Mouse (Mus musculus): ENCODE results near the gene Cacna1b. TPM values are rescaled to one million over a fixed set of nuclear protein-coding genes. Genes with fewer than 3 reads are reported as not detected.

Cacna1b gene
- total and polyA plus RNA-seq, 2 experiments = not detected

- DNase-seq (ENCODE audit: extremely low read depth, low read depth, low spot score) = no peak
- 71% methylated on average over 7 of the region's 7 CpGs for WGBS
- no peaks in the 10 kb centered on the region for H3K79me2 ChIP-seq (ENCODE audit: control insufficient read depth, insufficient read depth, low read length)
- H3K4me3 ChIP-seq (ENCODE audit: insufficient read depth, low read depth, low read length) = no peak overlapping the region
- no peak overlapping the region for H3K27ac ChIP-seq (replicated peaks; ENCODE audit: insufficient read depth, low read depth, low read length)
- H3K4me1 ChIP-seq (ENCODE audit: control insufficient read depth, insufficient read depth, low read length) = no peaks in the 10 kb centered on the region
- H3K9ac ChIP-seq (ENCODE audit: low read depth, low read length) = no peak overlapping the region
- H3K36me3 ChIP-seq (ENCODE audit: control insufficient read depth, insufficient read depth, low read length) = no peaks in the 10 kb centered on the region
- no peaks in the 10 kb centered on the region for H3K27me3 ChIP-seq (ENCODE audit: control insufficient read depth, insufficient read depth, low read length)
- TF ChIP-seq POLR2A (IDR thresholded peaks at IDR 0.05; ENCODE audit: extremely low read depth, insufficient read depth, low read length) (no peak), CTCF (IDR thresholded peaks at IDR 0.05; ENCODE audit: low read depth, low read length) (no peak)
Measured at GRCm38 (mm10) chr2:24747878-24748277, 15.1 kb downstream of the Cacna1b start.

GRCm38 (mm10) chr2:24739701-24740100 is 23.3 kb downstream of the Cacna1b start:
- H3K4me3 ChIP-seq (ENCODE audit: insufficient read depth, low read depth, low read length) = no peak overlapping the region

GRCm38 (mm10) chr2:24733157-24733556 is 29.8 kb downstream of the Cacna1b start:
- Histone ChIP-seq H3K9ac (ENCODE audit: low read depth, low read length) (no peak overlapping the region), H3K79me2 (ENCODE audit: control insufficient read depth, insufficient read depth, low read length) (no peaks in the 10 kb centered on the region), H3K27ac (replicated peaks; ENCODE audit: insufficient read depth, low read depth, low read length) (no peak overlapping the region), H3K4me1 (ENCODE audit: control insufficient read depth, insufficient read depth, low read length) (peaks cover 2% of the 10 kb centered on the region; the same call in 1 of the 2 replicates), H3K27me3 (ENCODE audit: control insufficient read depth, insufficient read depth, low read length) (no peaks in the 10 kb centered on the region), H3K36me3 (ENCODE audit: control insufficient read depth, insufficient read depth, low read length) (no peaks in the 10 kb centered on the region), H3K4me3 (ENCODE audit: insufficient read depth, low read depth, low read length) (no peak overlapping the region)
- TF ChIP-seq CTCF (IDR thresholded peaks at IDR 0.05; ENCODE audit: low read depth, low read length) = no peak
- no peak for TF ChIP-seq POLR2A (IDR thresholded peaks at IDR 0.05; ENCODE audit: extremely low read depth, insufficient read depth, low read length)
- WGBS = 10% methylated on average over 4 of the region's 4 CpGs
- DNase-seq (ENCODE audit: extremely low read depth, low read depth, low spot score) = no peak

More at GRCm38 (mm10) chr2:24739701-24740100, 23.3 kb downstream of the Cacna1b start:
- H3K79me2 ChIP-seq (ENCODE audit: control insufficient read depth, insufficient read depth, low read length) = no peaks in the 10 kb centered on the region
- WGBS = 91% methylated on average over 5 of the region's 5 CpGs
- no peak for TF ChIP-seq CTCF (IDR thresholded peaks at IDR 0.05; ENCODE audit: low read depth, low read length)
- TF ChIP-seq POLR2A (IDR thresholded peaks at IDR 0.05; ENCODE audit: extremely low read depth, insufficient read depth, low read length) = no peak
- H3K4me1 ChIP-seq (ENCODE audit: control insufficient read depth, insufficient read depth, low read length) = peaks cover 2% of the 10 kb centered on the region; the same call in 1 of the 2 replicates
- no peak overlapping the region for H3K9ac ChIP-seq (ENCODE audit: low read depth, low read length)
- H3K27ac ChIP-seq (replicated peaks; ENCODE audit: insufficient read depth, low read depth, low read length) = no peak overlapping the region
- H3K27me3 ChIP-seq (ENCODE audit: control insufficient read depth, insufficient read depth, low read length) = no peaks in the 10 kb centered on the region
- H3K36me3 ChIP-seq (ENCODE audit: control insufficient read depth, insufficient read depth, low read length) = no peaks in the 10 kb centered on the region
- no peak for DNase-seq (ENCODE audit: extremely low read depth, low read depth, low spot score)

- Histone ChIP-seq H3K4me1 (ENCODE audit: control insufficient read depth, insufficient read depth, low read length) (no peaks in the 10 kb centered on the region), H3K79me2 (ENCODE audit: control insufficient read depth, insufficient read depth, low read length) (no peaks in the 10 kb centered on the region), H3K27me3 (ENCODE audit: control insufficient read depth, insufficient read depth, low read length) (no peaks in the 10 kb centered on the region), H3K9ac (ENCODE audit: low read depth, low read length) (no peak overlapping the region), H3K27ac (replicated peaks; ENCODE audit: insufficient read depth, low read depth, low read length) (no peak overlapping the region), H3K4me3 (ENCODE audit: insufficient read depth, low read depth, low read length) (no peak overlapping the region), H3K36me3 (ENCODE audit: control insufficient read depth, insufficient read depth, low read length) (no peaks in the 10 kb centered on the region)
- WGBS = 91% methylated on average over 4 of the region's 4 CpGs
- no peak for DNase-seq (ENCODE audit: extremely low read depth, low read depth, low spot score)
- no peak for TF ChIP-seq CTCF (IDR thresholded peaks at IDR 0.05; ENCODE audit: low read depth, low read length)
Measured at GRCm38 (mm10) chr2:24725865-24726264, 37.1 kb downstream of the Cacna1b start.

GRCm38 (mm10) chr2:24719645-24720379 is 43.1 kb downstream of the Cacna1b start:
- no peak overlapping the region for H3K4me3 ChIP-seq (ENCODE audit: insufficient read depth, low read depth, low read length)
- H3K27ac ChIP-seq (replicated peaks; ENCODE audit: insufficient read depth, low read depth, low read length) = no peak overlapping the region
- no peak overlapping the region for H3K9ac ChIP-seq (ENCODE audit: low read depth, low read length)
- 96% methylated on average over 14 of the region's 14 CpGs for WGBS
- no peak for DNase-seq (ENCODE audit: extremely low read depth, low read depth, low spot score)
- H3K79me2 ChIP-seq (ENCODE audit: control insufficient read depth, insufficient read depth, low read length) = no peaks in the 10 kb centered on the region
- no peaks in the 10 kb centered on the region for H3K4me1 ChIP-seq (ENCODE audit: control insufficient read depth, insufficient read depth, low read length)
- TF ChIP-seq CTCF (IDR thresholded peaks at IDR 0.05; ENCODE audit: low read depth, low read length) (no peak), POLR2A (IDR thresholded peaks at IDR 0.05; ENCODE audit: extremely low read depth, insufficient read depth, low read length) (no peak)
- no peaks in the 10 kb centered on the region for H3K36me3 ChIP-seq (ENCODE audit: control insufficient read depth, insufficient read depth, low read length)
- no peaks in the 10 kb centered on the region for H3K27me3 ChIP-seq (ENCODE audit: control insufficient read depth, insufficient read depth, low read length)

GRCm38 (mm10) chr2:24718906-24719305 is 44.0 kb downstream of the Cacna1b start:
- no peak for DNase-seq (ENCODE audit: extremely low read depth, low read depth, low spot score)
- 79% methylated on average over 4 of the region's 4 CpGs for WGBS
- Histone ChIP-seq H3K4me1 (ENCODE audit: control insufficient read depth, insufficient read depth, low read length) (no peaks in the 10 kb centered on the region), H3K27ac (replicated peaks; ENCODE audit: insufficient read depth, low read depth, low read length) (no peak overlapping the region), H3K9ac (ENCODE audit: low read depth, low read length) (no peak overlapping the region), H3K4me3 (ENCODE audit: insufficient read depth, low read depth, low read length) (no peak overlapping the region), H3K27me3 (ENCODE audit: control insufficient read depth, insufficient read depth, low read length) (no peaks in the 10 kb centered on the region), H3K36me3 (ENCODE audit: control insufficient read depth, insufficient read depth, low read length) (no peaks in the 10 kb centered on the region), H3K79me2 (ENCODE audit: control insufficient read depth, insufficient read depth, low read length) (no peaks in the 10 kb centered on the region)
- TF ChIP-seq POLR2A (IDR thresholded peaks at IDR 0.05; ENCODE audit: extremely low read depth, insufficient read depth, low read length) = no peak
- no peak for TF ChIP-seq CTCF (IDR thresholded peaks at IDR 0.05; ENCODE audit: low read depth, low read length)

Data from liver, adult 2 months (tissue).